Mouse (Mus musculus): ENCODE data around the gene Zfp609.
A peak's percentile ranks its signal among the peaks of the same experiment; 100 is the strongest.
"Not testable (repeated sequence)": the region's sequence is repeated elsewhere in the genome, so short reads cannot be mapped to it uniquely, and the experiment has no call there.

Zfp609 gene

GRCm38 (mm10) chr9:65718195-65718594 lies 109.2 kb downstream of the Zfp609 start:
- DNase-seq (ENCODE audit: low spot score), result no peak

GRCm38 (mm10) chr9:65703926-65704595 lies 123.3 kb downstream of the Zfp609 start:
- DNase-seq (ENCODE audit: low spot score), result no peak

- DNase-seq (ENCODE audit: low spot score), result no peak
These were observed 124.1 kb downstream of the Zfp609 start for GRCm38 (mm10) chr9:65703241-65703640.

- no peak for DNase-seq (ENCODE audit: low spot score)
These were observed 125.1 kb downstream of the Zfp609 start for GRCm38 (mm10) chr9:65702286-65702685.

GRCm38 (mm10) chr9:65700504-65700903 lies 126.9 kb downstream of the Zfp609 start:
- DNase-seq (ENCODE audit: low spot score), result no peak

GRCm38 (mm10) chr9:65697992-65698391 lies 129.4 kb downstream of the Zfp609 start:
- DNase-seq (ENCODE audit: low spot score), result no peak

- DNase-seq (ENCODE audit: low spot score), result no peak
These were observed 130.0 kb downstream of the Zfp609 start for GRCm38 (mm10) chr9:65697356-65697755.

- no peak for DNase-seq (ENCODE audit: low spot score)
These were observed 131.0 kb downstream of the Zfp609 start for GRCm38 (mm10) chr9:65696337-65696736.

- no peak for DNase-seq (ENCODE audit: low spot score)
These were observed 131.7 kb downstream of the Zfp609 start for GRCm38 (mm10) chr9:65695646-65696045.

- DNase-seq (ENCODE audit: low spot score), result no peak
These were observed 134.3 kb downstream of the Zfp609 start for GRCm38 (mm10) chr9:65692959-65693603.

GRCm38 (mm10) chr9:65692466-65692865 lies 134.9 kb downstream of the Zfp609 start:
- DNase-seq (ENCODE audit: low spot score), result no peak

GRCm38 (mm10) chr9:65689869-65690268 lies 137.5 kb downstream of the Zfp609 start:
- not testable (repeated sequence) for DNase-seq (ENCODE audit: low spot score)

- DNase-seq (ENCODE audit: low spot score), result no peak
These were observed 142.7 kb downstream of the Zfp609 start for GRCm38 (mm10) chr9:65684704-65685103.

- DNase-seq (ENCODE audit: low spot score), result no peak
These were observed 144.4 kb downstream of the Zfp609 start for GRCm38 (mm10) chr9:65682994-65683393.

- DNase-seq (ENCODE audit: low spot score), result no peak
These were observed 145.2 kb downstream of the Zfp609 start for GRCm38 (mm10) chr9:65682183-65682582.

GRCm38 (mm10) chr9:65681634-65681940 lies 145.8 kb downstream of the Zfp609 start:
- DNase-seq (ENCODE audit: low spot score), result no peak

- DNase-seq (ENCODE audit: low spot score), result no peak
These were observed 146.3 kb downstream of the Zfp609 start for GRCm38 (mm10) chr9:65680938-65681633.

- DNase-seq (ENCODE audit: low spot score), result peak; percentile 27
These were observed 148.1 kb downstream of the Zfp609 start for GRCm38 (mm10) chr9:65679181-65679761.

- no peak for DNase-seq (ENCODE audit: low spot score)
These were observed 150.3 kb downstream of the Zfp609 start for GRCm38 (mm10) chr9:65677119-65677462.

GRCm38 (mm10) chr9:65676358-65677118 lies 150.8 kb downstream of the Zfp609 start:
- DNase-seq (ENCODE audit: low spot score), result peak; percentile 98

- DNase-seq (ENCODE audit: low spot score), result no peak
These were observed 151.7 kb downstream of the Zfp609 start for GRCm38 (mm10) chr9:65675461-65676357.
